Mouse (Mus musculus) cortical plate, adult 2 months (tissue): ENCODE data around the gene Il20rb.

Experiments
- CTCF ChIP-seq: fragments of 200-500 bp; IDR thresholded peaks from 2 replicates; pipeline ENCODE4 v1.5.1; 2011; ENCODE audit warnings: mild to moderate bottlenecking, control low read depth, low read length; ENCODE audit not compliant: insufficient read depth; ENCODE audit errors: extremely low read depth
- POLR2A ChIP-seq: fragments of 200-500 bp; IDR thresholded peaks from 2 replicates; pipeline ENCODE4 v1.6.1; 2011; ENCODE audit warnings: mild to moderate bottlenecking, low read length, control low read depth; ENCODE audit not compliant: insufficient read depth; ENCODE audit errors: extremely low read depth

DNA sequence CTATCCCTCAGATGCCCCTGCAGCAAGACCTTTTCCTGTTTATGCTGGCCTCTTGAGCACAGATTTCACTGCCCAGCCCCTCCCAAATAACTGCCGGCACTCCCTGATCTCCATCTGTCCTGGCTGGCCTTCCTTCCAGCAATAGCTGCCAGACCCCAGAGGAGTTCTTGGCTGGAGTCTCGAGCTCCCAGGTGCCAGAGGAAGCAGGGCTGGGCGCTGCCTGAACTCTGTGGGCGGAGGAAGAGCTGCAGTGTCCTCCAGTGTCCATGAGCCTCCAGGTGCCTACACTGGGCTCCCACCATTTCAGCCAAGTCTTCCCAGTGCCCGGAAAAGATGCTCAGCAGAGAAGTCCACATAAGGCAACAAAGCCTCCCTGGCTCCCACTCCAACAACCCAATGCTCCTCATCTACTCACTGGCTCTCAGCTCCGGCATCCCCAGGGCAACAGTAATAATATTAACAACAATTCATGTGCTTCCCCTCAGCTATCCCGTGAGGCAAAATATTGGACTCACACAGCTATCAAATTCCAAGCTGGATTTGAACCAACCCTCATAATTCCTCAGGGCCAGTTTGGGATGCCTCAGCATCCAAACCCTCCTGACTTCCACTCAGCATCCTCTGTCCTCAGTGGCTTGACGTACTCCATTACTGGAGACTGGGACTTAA, 15.5 kb downstream of the Il20rb start:
- TF ChIP-seq CTCF (no peak), POLR2A (no peak)
